Mouse (Mus musculus): ENCODE data around the gene Ms4a8a.
"Not testable (repeated sequence)": the region's sequence is repeated elsewhere in the genome, so short reads cannot be mapped to it uniquely, and the experiment has no call there.

DNA sequence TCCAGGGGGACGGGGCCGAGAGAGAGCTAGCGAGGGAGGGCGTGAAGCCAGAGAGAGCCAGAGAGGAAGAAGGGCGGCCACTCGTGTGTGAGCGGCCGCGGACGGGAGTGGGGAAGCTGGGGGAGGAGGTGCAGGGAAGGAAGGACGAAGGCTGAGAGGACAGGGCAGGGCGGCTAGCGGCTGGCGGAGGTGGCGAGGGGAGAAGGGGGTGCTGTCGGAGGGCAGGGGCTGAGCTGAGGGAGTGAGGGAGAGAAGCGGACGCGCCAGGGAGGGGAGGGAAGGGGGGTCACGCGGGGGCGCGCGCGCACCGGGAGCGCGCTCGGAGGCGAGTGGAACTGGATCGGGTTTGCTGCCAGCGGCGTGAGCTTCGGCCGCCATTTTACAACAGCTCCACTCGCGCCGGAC, 40.1 kb upstream of the Ms4a8a start:
- TF ChIP-seq CTCF, EP300 (IDR thresholded peaks at IDR 0.05; ENCODE audit: low read depth): not testable (repeated sequence)

All from liver, postnatal 0 days (tissue).